Mouse (Mus musculus) left cerebral cortex, postnatal 14 days (tissue): ENCODE results near the gene Abr. TPM values are rescaled to one million over a fixed set of nuclear protein-coding genes. Genes with fewer than 3 reads are reported as not detected.

Experiments used
- DNase-seq, 2 experiments: peaks; one replicate each; pipeline ENCODE4 v3.0.0; 2021 to 2022; ENCODE audit warnings: low spot score in 2 of 2, mixed read lengths in 1 of 2
- intact Hi-C: fragments of 180-260 bp; cut with DNase I; formaldehyde crosslinking; loops from one replicate; pipeline ENCODE4 v1.15.1; 2025
- total RNA-seq, 2 experiments: library from RNA; stranded (reverse); gene quantifications; 2 replicates each; pipeline ENCODE4 v1.2.3; 2021

Gene Abr
- total RNA-seq, 2 experiments from 2014 or later, result 424 to 443 TPM

GRCm38 (mm10) chr11:76530168-76530935 is 91.8 kb downstream of the Abr start:
- intact Hi-C loops, result no loop called here
- peak in 1 of 2 experiments; percentile 57 for DNase-seq

DNA sequence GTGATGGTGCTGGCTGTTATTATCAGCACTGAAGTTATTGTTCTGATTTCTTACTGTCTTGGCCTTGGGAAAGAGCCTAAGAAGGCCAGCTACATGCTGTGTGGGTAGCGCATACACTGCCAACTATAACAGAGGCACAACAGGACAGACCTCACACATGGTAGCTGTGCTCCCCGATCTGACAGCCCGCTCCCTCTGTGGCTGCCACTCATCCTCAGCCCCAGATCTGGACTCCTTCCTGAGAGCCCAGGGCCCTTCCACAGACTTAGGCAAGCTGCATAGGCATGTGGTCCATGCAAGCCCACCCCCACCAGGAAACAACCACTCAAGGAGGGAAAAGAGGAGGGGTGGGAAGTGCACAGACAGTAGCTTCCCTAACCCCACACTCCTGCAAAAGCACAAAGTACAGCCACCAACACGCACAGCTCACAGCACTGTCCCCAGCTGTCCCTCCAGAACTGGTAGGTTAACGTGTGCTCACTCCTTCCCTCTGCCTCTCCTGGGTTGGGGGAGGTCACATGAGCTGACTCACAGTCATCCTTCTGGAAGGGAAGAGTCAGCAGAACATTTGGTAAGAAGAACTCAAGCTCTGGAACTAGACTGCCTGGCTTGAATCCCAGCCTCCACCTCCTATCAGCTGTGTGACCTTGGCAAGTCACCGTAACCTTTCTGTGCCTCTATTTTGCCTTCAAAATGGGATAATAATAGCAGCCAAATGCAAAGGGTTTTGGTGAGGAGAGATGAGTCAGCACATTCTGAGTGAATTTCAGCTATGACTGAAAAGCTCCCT is 92.6 kb downstream of the Abr start:
- DNase-seq, result peak in 1 of 2 experiments; percentile 60
- intact Hi-C loops, result loop anchor here (10.0 kb wide), 1 partner anchor 45 kb away; no protein-coding TSS in a partner anchor

DNA sequence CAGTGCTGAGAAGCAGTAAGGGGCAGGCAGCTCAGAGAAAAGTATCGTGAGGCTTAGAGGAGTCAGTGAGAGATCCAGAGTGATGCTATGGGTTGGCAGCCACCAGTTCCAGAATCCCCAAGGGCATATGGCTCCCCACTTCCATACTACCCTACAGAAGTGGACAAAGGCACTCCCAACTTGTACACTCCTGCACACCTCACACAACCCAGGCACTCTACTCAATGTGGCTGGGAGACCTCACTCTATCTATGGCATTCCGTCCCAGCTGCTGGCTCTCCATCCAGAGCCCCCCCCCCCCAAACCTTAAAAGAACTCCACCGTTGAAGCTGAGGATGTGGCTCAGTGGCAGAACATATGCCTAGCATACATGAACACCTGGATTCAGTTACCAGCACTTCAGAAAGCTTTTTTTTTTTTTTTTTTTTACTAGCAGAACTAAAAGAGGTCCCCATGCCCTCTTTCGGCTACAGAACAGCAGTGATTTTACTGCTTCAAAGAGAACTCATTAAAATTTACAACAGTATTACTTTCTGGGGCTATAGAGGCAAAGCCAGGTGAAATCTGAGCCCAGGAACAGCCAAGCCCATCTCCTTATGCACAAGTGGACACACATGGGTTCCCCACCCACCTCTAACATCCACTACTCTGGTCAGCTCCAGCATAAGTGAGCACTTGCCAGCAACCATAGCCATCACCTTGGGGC is 96.3 kb downstream of the Abr start:
- DNase-seq, result no peak
- intact Hi-C loops, result loop anchor here (10.0 kb wide), 1 partner anchor 49 kb away; no protein-coding TSS in a partner anchor

GRCm38 (mm10) chr11:76524947-76525346 is 97.2 kb downstream of the Abr start:
- intact Hi-C loops, result loop anchor here (5.0 to 10.0 kb wide), 2 partner anchors 50 to 122 kb away; no protein-coding TSS in a partner anchor
- peak; percentile 77 to 81 for DNase-seq

GRCm38 (mm10) chr11:76523356-76523755 is 98.8 kb downstream of the Abr start:
- intact Hi-C loops, result loop anchor here (5.0 to 10.0 kb wide), 2 partner anchors 51 to 124 kb away; no protein-coding TSS in a partner anchor
- DNase-seq, result peak; percentile 61 to 86

DNA sequence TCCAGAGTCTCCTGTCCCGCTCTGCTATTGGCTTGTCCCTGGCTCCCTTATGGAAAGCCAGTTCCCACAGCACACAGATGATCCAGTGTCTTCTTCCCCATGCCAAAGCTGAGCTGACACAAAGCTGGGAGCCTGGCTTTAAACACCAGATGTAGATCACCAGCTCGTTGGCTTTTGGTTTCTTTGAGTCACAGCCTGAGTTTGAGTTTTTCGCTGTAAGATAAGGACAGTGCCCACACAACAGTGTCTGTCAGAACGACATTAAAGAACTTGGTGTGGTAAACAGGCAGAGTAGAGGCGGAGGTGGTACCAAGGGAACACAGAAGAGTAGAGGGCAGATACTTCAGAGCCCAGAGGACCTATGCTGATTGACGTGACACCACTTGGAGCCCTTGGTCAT is 101.2 kb downstream of the Abr start:
- intact Hi-C loops, result loop anchor here (5.0 to 10.0 kb wide), 2 partner anchors 54 to 126 kb away; no protein-coding TSS in a partner anchor
- peak in 1 of 2 experiments; percentile 55 for DNase-seq

GRCm38 (mm10) chr11:76518613-76519012 is 103.5 kb downstream of the Abr start:
- intact Hi-C loops, result no loop called here
- DNase-seq, result no peak

DNA sequence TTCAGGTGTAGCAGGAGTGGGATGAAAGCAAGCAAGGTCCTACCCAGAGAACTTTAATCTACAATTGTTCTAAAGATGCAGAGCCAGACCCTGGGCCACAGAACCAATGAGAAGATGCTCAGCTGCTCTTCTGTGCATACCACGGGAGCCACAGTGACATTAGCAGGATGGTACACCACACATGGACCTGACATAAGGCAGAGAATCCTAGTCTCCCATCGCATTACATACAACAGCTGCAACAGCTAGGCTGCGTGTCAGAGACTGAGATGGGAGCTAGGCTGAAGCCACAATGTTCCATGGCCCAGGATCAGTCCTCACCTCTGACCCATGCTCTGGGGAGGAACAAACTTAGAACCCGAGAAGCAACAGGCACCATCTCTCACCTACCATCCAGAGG is 104.0 kb downstream of the Abr start:
- intact Hi-C loops, result no loop called here

GRCm38 (mm10) chr11:76516951-76517350 is 105.2 kb downstream of the Abr start:
- no peak for DNase-seq
- intact Hi-C loops, result no loop called here

More for the DNA sequence above, 104.0 kb downstream of the Abr start:
- no peak for DNase-seq

DNA sequence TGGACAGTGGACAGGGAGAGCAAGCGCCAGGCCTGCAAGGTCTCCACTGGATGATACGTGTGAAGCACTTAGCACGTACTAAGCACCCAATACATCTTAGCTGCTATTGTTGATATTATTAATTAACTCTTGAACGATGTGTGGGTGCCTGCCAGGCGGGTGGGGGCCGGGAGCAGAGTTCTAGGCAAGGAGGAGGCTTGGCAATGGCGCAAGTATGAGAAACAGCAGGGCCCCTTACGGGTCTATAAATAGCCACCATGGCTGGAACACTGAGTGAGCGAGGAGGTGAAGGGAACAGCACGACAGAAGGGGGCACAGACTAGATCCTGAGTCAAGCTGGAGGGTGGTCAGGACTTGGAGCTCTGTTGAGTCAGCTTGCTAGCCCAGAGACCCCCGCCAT is 107.0 kb downstream of the Abr start:
- intact Hi-C loops, result no loop called here

DNA sequence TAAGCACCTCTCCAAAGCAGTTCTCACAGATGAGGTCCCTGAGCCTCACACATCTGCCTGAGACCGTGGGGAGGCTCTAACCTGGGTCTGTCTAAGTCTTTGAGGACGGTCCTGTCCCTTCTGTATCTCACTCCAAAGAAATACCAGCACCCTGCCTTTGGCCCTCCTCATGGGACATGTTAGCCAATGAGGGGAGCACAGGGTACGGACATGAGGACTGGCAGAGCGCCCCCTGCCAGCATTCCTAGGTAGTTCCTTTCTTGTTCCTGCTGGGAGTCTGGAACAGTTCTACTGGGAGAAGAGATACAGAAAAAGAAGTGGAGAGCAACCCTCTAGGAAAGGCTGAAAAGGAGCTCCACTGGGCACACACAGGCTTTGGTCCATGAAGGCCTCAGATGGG is 111.1 kb downstream of the Abr start:
- no peak for DNase-seq
- intact Hi-C loops, result no loop called here

More for the DNA sequence above, 107.0 kb downstream of the Abr start:
- peak in 1 of 2 experiments; percentile 55 for DNase-seq

DNA sequence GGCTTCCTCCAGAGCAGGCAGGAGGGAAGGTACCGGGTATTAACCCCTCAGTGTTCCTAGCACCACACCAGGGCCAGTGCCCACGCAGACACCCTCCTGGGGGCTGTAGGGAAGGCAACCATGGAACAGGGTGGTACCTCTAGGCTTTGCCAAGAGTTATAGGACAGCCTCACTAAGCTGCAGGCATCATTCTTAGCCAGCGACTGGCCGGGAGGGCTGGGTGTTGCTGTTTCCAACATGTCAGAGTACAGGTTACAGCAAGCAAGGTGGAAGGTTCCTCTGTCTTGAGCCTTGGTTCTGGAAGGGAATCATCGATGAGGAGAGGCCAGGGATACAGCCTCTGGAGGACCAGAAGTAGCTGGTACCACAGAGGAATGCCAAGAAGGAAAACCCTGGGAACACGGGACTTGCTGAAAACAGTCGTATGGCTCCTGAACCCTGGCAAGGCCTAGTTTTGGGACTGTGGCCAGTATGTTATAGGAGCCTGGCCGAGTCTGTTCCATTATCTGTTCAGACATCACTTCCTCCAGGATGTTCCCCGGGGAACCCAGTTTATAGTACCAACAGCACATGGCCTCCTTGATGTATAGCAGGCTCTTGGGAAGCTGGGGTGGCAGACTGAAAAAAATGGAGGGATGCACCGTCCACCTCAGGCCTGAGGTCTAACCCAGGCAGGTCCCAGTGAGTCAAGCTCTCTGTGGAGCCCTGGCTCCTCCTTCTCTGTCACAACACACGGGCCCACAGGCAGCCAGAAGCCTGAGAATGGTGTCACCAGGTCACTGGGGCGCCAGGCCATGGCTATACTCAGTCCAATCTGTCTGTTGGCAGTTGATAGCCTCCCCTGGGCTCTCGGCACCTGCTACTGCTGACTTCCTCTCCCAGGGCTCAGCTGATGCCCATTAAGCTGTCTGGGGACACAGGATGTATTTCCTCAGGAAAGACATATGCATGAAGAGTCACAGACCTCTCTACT is 112.1 kb downstream of the Abr start:
- DNase-seq, result no peak
- intact Hi-C loops, result loop anchor here (5.0 kb wide), 1 partner anchor 137 kb away; no protein-coding TSS in a partner anchor

- peak; percentile 74 to 79 for DNase-seq
- intact Hi-C loops, result loop anchor here (5.0 kb wide), 1 partner anchor 138 kb away; no protein-coding TSS in a partner anchor
These were observed 113.1 kb downstream of the Abr start for GRCm38 (mm10) chr11:76508831-76509595.

GRCm38 (mm10) chr11:76508125-76508524 is 114.0 kb downstream of the Abr start:
- intact Hi-C loops, result loop anchor here (5.0 kb wide), 1 partner anchor 139 kb away; no protein-coding TSS in a partner anchor
- no peak for DNase-seq

DNA sequence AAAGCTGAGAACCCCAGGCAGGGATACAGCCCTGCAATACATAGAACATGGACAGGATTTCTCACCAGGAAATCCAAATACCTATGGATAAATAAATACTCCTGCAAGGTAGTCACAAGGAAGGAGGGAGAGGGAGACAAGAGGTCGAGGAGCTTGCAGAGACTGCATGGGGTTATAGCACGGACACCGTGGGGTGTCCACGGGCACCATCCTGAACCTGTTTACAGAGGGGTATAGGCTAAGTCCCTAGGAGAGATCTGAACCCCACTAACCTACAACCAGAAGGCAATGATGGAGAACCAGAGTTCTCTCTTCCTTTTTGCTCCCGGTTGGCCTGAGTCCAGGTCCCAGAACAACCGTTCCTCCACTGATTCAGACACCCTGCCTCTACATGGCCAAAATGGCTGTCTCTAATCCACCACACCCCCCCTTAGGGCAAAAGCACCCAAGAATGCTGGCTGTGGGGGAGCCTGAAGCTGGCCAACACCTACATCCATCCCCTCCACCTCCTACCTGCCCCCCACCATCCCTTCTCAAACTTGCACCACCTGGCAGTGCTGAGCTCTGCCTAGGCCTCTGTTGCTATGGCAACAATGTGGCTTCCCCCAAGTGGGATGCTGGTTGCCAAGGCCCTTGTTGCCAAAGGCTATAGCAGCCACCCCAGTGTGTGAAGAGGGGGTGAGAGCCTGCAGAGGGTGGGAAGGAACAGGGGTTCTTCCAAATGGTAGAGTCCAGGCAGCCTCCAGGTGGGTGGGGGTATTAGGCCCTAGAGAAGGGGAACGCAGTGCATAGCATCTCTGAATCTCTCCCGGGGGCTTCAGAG is 114.6 kb downstream of the Abr start:
- peak; percentile 77 to 92 for DNase-seq
- intact Hi-C loops, result loop anchor here (5.0 kb wide), 1 partner anchor 140 kb away; no protein-coding TSS in a partner anchor

DNA sequence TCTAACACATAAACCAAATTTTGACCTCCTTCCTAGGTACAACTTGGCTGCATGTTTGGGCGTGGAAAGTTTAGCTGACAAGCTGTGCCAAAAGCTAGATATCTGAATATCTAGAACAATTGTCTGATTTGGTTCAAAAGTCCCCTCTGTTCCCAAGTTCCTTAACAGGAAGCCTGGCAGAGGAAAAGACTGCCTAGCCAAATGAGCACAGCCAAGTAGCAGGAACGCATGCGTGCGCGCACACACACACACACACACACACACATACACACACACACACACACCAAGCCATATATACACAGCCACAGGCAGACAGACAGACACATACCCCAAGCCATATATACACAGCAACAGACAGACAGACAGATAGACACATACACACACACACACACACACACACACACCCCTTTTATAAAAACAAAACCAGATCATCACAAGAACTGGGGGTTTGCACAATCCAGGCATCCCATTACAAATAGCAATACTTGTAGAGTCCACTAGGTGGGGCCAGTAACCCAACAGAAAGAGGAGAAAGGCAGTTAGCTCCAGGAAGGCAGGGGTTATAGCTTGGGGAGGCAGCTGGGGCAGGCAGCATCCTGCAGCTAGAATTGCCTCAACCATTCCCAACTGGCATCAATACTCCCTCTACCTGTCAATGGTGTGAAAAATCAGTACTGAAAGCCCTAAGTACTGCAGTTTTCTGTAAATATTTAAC is 115.4 kb downstream of the Abr start:
- peak; percentile 82 to 88 for DNase-seq
- intact Hi-C loops, result loop anchor here (5.0 kb wide), 1 partner anchor 141 kb away; no protein-coding TSS in a partner anchor
